Mouse (Mus musculus): Measurements from ENCODE around the gene Vmo1. TPM values are rescaled to one million over a fixed set of nuclear protein-coding genes. Genes with fewer than 3 reads are reported as not detected.

Gene Vmo1
- polyA plus RNA-seq, 1 experiment from 2014 or later: not detected

GRCm38 (mm10) chr11:70465211-70465610 lies 49.2 kb downstream of the Vmo1 start:
- Histone ChIP-seq H3K4me1 (peaks cover 9% of the 10 kb centered on the region), H3K9ac (no peak overlapping the region), H3K27me3 (replicated peaks) (no peaks in the 10 kb centered on the region), H3K9me3 (no peaks in the 10 kb centered on the region), H3K27ac (no peak overlapping the region), H3K4me3 (replicated peaks) (0 out of 2 replicates have a peak overlapping the region, but pooled peaks have one; percentile 37), H3K4me2 (peak overlapping the region; percentile 72), H3K36me3 (no peaks in the 10 kb centered on the region)
- no peak for ATAC-seq (ENCODE audit: insufficient read depth, low FRiP score, low read depth)
- 38% methylated on average over 16 of the region's 16 CpGs for WGBS

GRCm38 (mm10) chr11:70463970-70464369 lies 50.4 kb downstream of the Vmo1 start:
- WGBS: 84% methylated on average over 5 of the region's 5 CpGs
- H3K9me3 ChIP-seq: no peaks in the 10 kb centered on the region
- no peak for ATAC-seq (ENCODE audit: insufficient read depth, low FRiP score, low read depth)
- no peaks in the 10 kb centered on the region for H3K36me3 ChIP-seq
- H3K27me3 ChIP-seq (replicated peaks): no peaks in the 10 kb centered on the region
- H3K4me3 ChIP-seq (replicated peaks): no peak overlapping the region
- H3K27ac ChIP-seq: no peak overlapping the region
- H3K9ac ChIP-seq: no peak overlapping the region
- no peak overlapping the region for H3K4me2 ChIP-seq
- H3K4me1 ChIP-seq: peaks cover 15% of the 10 kb centered on the region

Other genes starting within 250 kb of the Vmo1 start
- gene Alox12e, start 192.0 kb downstream of the Vmo1 start, polyA plus RNA-seq (2015; fragmentation: Nextera tagmentation; extraction: Ambion mirVana): 0.06 TPM in 1 of 2 replicates, not detected in the other
- 6.7 and 9.5 TPM in 2 replicates for gene Alox15, start 162.6 kb downstream of the Vmo1 start, polyA plus RNA-seq (2015; fragmentation: Nextera tagmentation; extraction: Ambion mirVana)
- gene Pelp1, start 104.6 kb downstream of the Vmo1 start, polyA plus RNA-seq (2015; fragmentation: Nextera tagmentation; extraction: Ambion mirVana): 31.5 and 33.8 TPM in 2 replicates
- 15.0 and 19.4 TPM in 2 replicates for gene Arrb2, start 82.0 kb downstream of the Vmo1 start, polyA plus RNA-seq (2015; fragmentation: Nextera tagmentation; extraction: Ambion mirVana)
- gene Med11, start 62.7 kb downstream of the Vmo1 start, polyA plus RNA-seq (2015; fragmentation: Nextera tagmentation; extraction: Ambion mirVana): 36.1 and 40.6 TPM in 2 replicates
- gene Zmynd15, start 55.2 kb downstream of the Vmo1 start, polyA plus RNA-seq (2015; fragmentation: Nextera tagmentation; extraction: Ambion mirVana): 0.73 and 0.75 TPM in 2 replicates
- gene Cxcl16, start 54.6 kb downstream of the Vmo1 start, polyA plus RNA-seq (2015; fragmentation: Nextera tagmentation; extraction: Ambion mirVana): 7.3 and 8.8 TPM in 2 replicates
- 65.0 and 71.2 TPM in 2 replicates for gene Tm4sf5, start 9.4 kb downstream of the Vmo1 start, polyA plus RNA-seq (2015; fragmentation: Nextera tagmentation; extraction: Ambion mirVana)
- gene Gltpd2, start 4.6 kb upstream of the Vmo1 start, polyA plus RNA-seq (2015; fragmentation: Nextera tagmentation; extraction: Ambion mirVana): 2.1 and 3.3 TPM in 2 replicates
- gene Psmb6, start 10.8 kb upstream of the Vmo1 start, polyA plus RNA-seq (2015; fragmentation: Nextera tagmentation; extraction: Ambion mirVana): 689 and 690 TPM in 2 replicates
- not detected in 2 replicates for gene Gm40193, start 18.3 kb upstream of the Vmo1 start, polyA plus RNA-seq (2015; fragmentation: Nextera tagmentation; extraction: Ambion mirVana)
- gene Pld2, start 25.4 kb upstream of the Vmo1 start, polyA plus RNA-seq (2015; fragmentation: Nextera tagmentation; extraction: Ambion mirVana): 12.9 and 13.7 TPM in 2 replicates
- 14.9 and 15.9 TPM in 2 replicates for gene Mink1, start 48.3 kb upstream of the Vmo1 start, polyA plus RNA-seq (2015; fragmentation: Nextera tagmentation; extraction: Ambion mirVana)
- 0.23 TPM in 1 of 2 replicates, not detected in the other for gene 4930544D05Rik, start 101.2 kb upstream of the Vmo1 start, polyA plus RNA-seq (2015; fragmentation: Nextera tagmentation; extraction: Ambion mirVana)
- not detected in 2 replicates for gene Chrne, start 104.6 kb upstream of the Vmo1 start, polyA plus RNA-seq (2015; fragmentation: Nextera tagmentation; extraction: Ambion mirVana)
- 0.09 and 0.19 TPM in 2 replicates for gene Gp1ba, start 124.5 kb upstream of the Vmo1 start, polyA plus RNA-seq (2015; fragmentation: Nextera tagmentation; extraction: Ambion mirVana)
- gene Rnf167, start 132.6 kb upstream of the Vmo1 start, polyA plus RNA-seq (2015; fragmentation: Nextera tagmentation; extraction: Ambion mirVana): 97.2 and 108 TPM in 2 replicates
- gene Slc25a11, start 132.9 kb upstream of the Vmo1 start, polyA plus RNA-seq (2015; fragmentation: Nextera tagmentation; extraction: Ambion mirVana): 150 and 151 TPM in 2 replicates
- gene Pfn1, start 140.0 kb upstream of the Vmo1 start, polyA plus RNA-seq (2015; fragmentation: Nextera tagmentation; extraction: Ambion mirVana): 1,701 and 2,042 TPM in 2 replicates
- gene Eno3, start 142.6 kb upstream of the Vmo1 start, polyA plus RNA-seq (2015; fragmentation: Nextera tagmentation; extraction: Ambion mirVana): 13.9 and 16.6 TPM in 2 replicates
- gene Spag7, start 154.8 kb upstream of the Vmo1 start, polyA plus RNA-seq (2015; fragmentation: Nextera tagmentation; extraction: Ambion mirVana): 152 and 156 TPM in 2 replicates
- gene Camta2, start 173.5 kb upstream of the Vmo1 start, polyA plus RNA-seq (2015; fragmentation: Nextera tagmentation; extraction: Ambion mirVana): 13.0 and 15.5 TPM in 2 replicates
- gene Inca1, start 185.5 kb upstream of the Vmo1 start, polyA plus RNA-seq (2015; fragmentation: Nextera tagmentation; extraction: Ambion mirVana): 1.1 and 1.4 TPM in 2 replicates
- gene Kif1c, start 185.9 kb upstream of the Vmo1 start, polyA plus RNA-seq (2015; fragmentation: Nextera tagmentation; extraction: Ambion mirVana): 4.2 and 4.6 TPM in 2 replicates
- 5.5 and 6.9 TPM in 2 replicates for gene Zfp3, start 249.6 kb upstream of the Vmo1 start, polyA plus RNA-seq (2015; fragmentation: Nextera tagmentation; extraction: Ambion mirVana)